Comparison of ENCODE assay signal across 29 mouse cellular contexts in genomic region chr17:31993354-31993753, GRCm38 (mm10). TPM values are rescaled to one million over a fixed set of nuclear protein-coding genes. Genes with fewer than 3 reads are reported as not detected.
A peak's percentile ranks its signal among the peaks of the same experiment; 100 is the strongest.
DNase-seq lines count a peak whose midpoint lies in the region; ATAC-seq and TF ChIP-seq lines count a peak whose summit lies in the region.
"Had no signal": no experiment of that assay in that cellular context is flagged by ENCODE, and none has a peak within 500 bp of the region (broad histone marks: within the 10 kb centered on the region; RNA-seq: fewer than 3 reads in every experiment).

No protein-coding gene starts in this region.

- peak; percentile 70 for ATAC-seq in intestine, embryonic 16.5 days
- no peak for ATAC-seq in hindbrain, embryonic 12.5 days (ENCODE audit: low FRiP score)
- ATAC-seq: activated CD4-positive, CD25-positive, alpha-beta regulatory T cell, adult 4 months; forebrain, embryonic 15.5 days; hindbrain, postnatal 0 days had no signal

- H3K4me1 ChIP-seq in bone marrow macrophage, adult 2 months (ENCODE audit: control insufficient read depth, insufficient read depth, low read length), result peaks cover 33% of the 10 kb centered on the region
- no peaks in the 10 kb centered on the region for H3K4me1 ChIP-seq in intestine, embryonic 16.5 days (ENCODE audit: control insufficient read depth, insufficient read depth, low read length)
- H3K4me1 ChIP-seq in thymus, adult 2 months (replicated peaks; ENCODE audit: control insufficient read depth, insufficient read depth, low read length), result no peaks in the 10 kb centered on the region
- no peaks in the 10 kb centered on the region for H3K4me1 ChIP-seq in hindbrain, embryonic 12.5 days
- H3K4me1 ChIP-seq: embryonic facial prominence, embryonic 12.5 days; embryonic facial prominence, embryonic 15.5 days; forebrain, embryonic 12.5 days; forebrain, embryonic 15.5 days; heart, embryonic 15.5 days; hindbrain, embryonic 10.5 days had no signal

- no peak for TF ChIP-seq POLR2A in bone marrow macrophage, adult 2 months (IDR thresholded peaks at IDR 0.05; ENCODE audit: borderline replicate concordance, low read depth, low read length)
- TF ChIP-seq POLR2A in thymus, adult 2 months (IDR thresholded peaks at IDR 0.05; ENCODE audit: control insufficient read depth, extremely low read depth, insufficient read depth, low read length, poor library complexity), result no peak

- WGBS in intestine, embryonic 16.5 days, result 59% methylated on average over 1 of the region's 1 CpGs
- 88% methylated on average over 1 of the region's 1 CpGs for WGBS in macrophage (ENCODE audit: missing documents)
- 100% methylated on average over 1 of the region's 1 CpGs for WGBS in thymus, adult 2 months
- WGBS in hindbrain, embryonic 12.5 days, result 87% methylated on average over 1 of the region's 1 CpGs

- no peak for DNase-seq in gastrocnemius, adult 2 months
- no peak for DNase-seq in gastrocnemius, adult 18-20 months (ENCODE audit: low spot score)
- DNase-seq in frontal cortex, postnatal 25 days (ENCODE audit: low spot score in 2 of 2), result no peak
- no peak for DNase-seq in thymus, adult 2 months
- DNase-seq: adrenal gland, adult 8-10 months; adrenal gland, postnatal 25 days; cerebellum, adult 18-20 months; cerebellum, adult 9-11 months; cerebellum, postnatal 25 days; gastrocnemius, postnatal 25 days; heart, adult 18-20 months; heart, postnatal 10 days; heart, postnatal 36 days had no signal

- H3K36me3 ChIP-seq in intestine, embryonic 16.5 days (ENCODE audit: control insufficient read depth, insufficient read depth, low read length), result no peaks in the 10 kb centered on the region
- no peaks in the 10 kb centered on the region for H3K36me3 ChIP-seq in macrophage (ENCODE audit: inconsistent target)
- no peaks in the 10 kb centered on the region for H3K36me3 ChIP-seq in thymus, adult 2 months (ENCODE audit: control insufficient read depth, insufficient read depth, low read length)
- H3K36me3 ChIP-seq in hindbrain, embryonic 12.5 days, result no peaks in the 10 kb centered on the region
- H3K36me3 ChIP-seq: embryonic facial prominence, embryonic 12.5 days; embryonic facial prominence, embryonic 15.5 days; forebrain, embryonic 12.5 days; forebrain, embryonic 15.5 days; heart, embryonic 12.5 days; heart, embryonic 15.5 days; hindbrain, embryonic 10.5 days had no signal

- no peaks in the 10 kb centered on the region for H3K79me2 ChIP-seq in macrophage (ENCODE audit: inconsistent target)

- no peaks in the 10 kb centered on the region for H3K9me3 ChIP-seq in intestine, embryonic 16.5 days (ENCODE audit: control insufficient read depth, low read length)
- no peaks in the 10 kb centered on the region for H3K9me3 ChIP-seq in hindbrain, embryonic 12.5 days (replicated peaks)
- H3K9me3 ChIP-seq: embryonic facial prominence, embryonic 12.5 days; embryonic facial prominence, embryonic 15.5 days; forebrain, embryonic 12.5 days; forebrain, embryonic 15.5 days; heart, embryonic 12.5 days; heart, embryonic 15.5 days; hindbrain, embryonic 10.5 days had no signal

- no peak for TF ChIP-seq CTCF in gastrocnemius, adult 2 months (IDR thresholded peaks at IDR 0.05)
- no peak for TF ChIP-seq CTCF in bone marrow macrophage, adult 2 months (IDR thresholded peaks at IDR 0.05; ENCODE audit: low read depth, low read length)
- TF ChIP-seq CTCF in thymus, adult 2 months (IDR thresholded peaks at IDR 0.05; ENCODE audit: borderline replicate concordance, control insufficient read depth, extremely low read depth, insufficient read depth, low read length, poor library complexity), result no peak

- no peak overlapping the region for H3K4me2 ChIP-seq in intestine, embryonic 16.5 days (ENCODE audit: low read depth, low read length)
- H3K4me2 ChIP-seq in hindbrain, embryonic 12.5 days (replicated peaks), result no peak overlapping the region
- H3K4me2 ChIP-seq: embryonic facial prominence, embryonic 12.5 days; embryonic facial prominence, embryonic 15.5 days; forebrain, embryonic 12.5 days; forebrain, embryonic 15.5 days; heart, embryonic 12.5 days; heart, embryonic 15.5 days; hindbrain, embryonic 14.5 days had no signal

- no peak overlapping the region for H3K9ac ChIP-seq in intestine, embryonic 16.5 days (ENCODE audit: low read depth, low read length)
- no peak overlapping the region for H3K9ac ChIP-seq in hindbrain, embryonic 12.5 days
- H3K9ac ChIP-seq: embryonic facial prominence, embryonic 12.5 days; embryonic facial prominence, embryonic 15.5 days; forebrain, embryonic 12.5 days; forebrain, embryonic 15.5 days; heart, embryonic 12.5 days; heart, embryonic 15.5 days; hindbrain, embryonic 14.5 days had no signal

- H3K27ac ChIP-seq in gastrocnemius, adult 2 months, result 0 out of 2 replicates have a peak overlapping the region, but pooled peaks have one; percentile 57
- peak overlapping the region; percentile 15; the same call in 1 of the 2 replicates for H3K27ac ChIP-seq in bone marrow macrophage, adult 2 months (ENCODE audit: insufficient read depth, low read depth, low read length)
- H3K27ac ChIP-seq in intestine, embryonic 16.5 days (ENCODE audit: low read length), result peak overlapping the region; percentile 46; the same call in 1 of the 2 replicates
- H3K27ac ChIP-seq in macrophage, result 0 out of 2 replicates have a peak overlapping the region, but pooled peaks have one; percentile 50
- no peak overlapping the region for H3K27ac ChIP-seq in thymus, adult 2 months (ENCODE audit: control insufficient read depth, insufficient read depth, low read length)
- no peak overlapping the region for H3K27ac ChIP-seq in hindbrain, embryonic 12.5 days
- H3K27ac ChIP-seq: embryonic facial prominence, embryonic 12.5 days; forebrain, embryonic 12.5 days; forebrain, embryonic 15.5 days; heart, embryonic 15.5 days; hindbrain, embryonic 10.5 days; hindbrain, embryonic 14.5 days; hindbrain, postnatal 0 days had no signal

- H3K27me3 ChIP-seq in intestine, embryonic 16.5 days (replicated peaks; ENCODE audit: control insufficient read depth, insufficient read depth, low read length), result no peaks in the 10 kb centered on the region
- H3K27me3 ChIP-seq in thymus, adult 2 months (ENCODE audit: control insufficient read depth, insufficient read depth, low read length), result no peaks in the 10 kb centered on the region
- no peaks in the 10 kb centered on the region for H3K27me3 ChIP-seq in hindbrain, embryonic 12.5 days
- H3K27me3 ChIP-seq: embryonic facial prominence, embryonic 12.5 days; embryonic facial prominence, embryonic 15.5 days; forebrain, embryonic 12.5 days; forebrain, embryonic 15.5 days; heart, embryonic 12.5 days; heart, embryonic 15.5 days had no signal

- intact Hi-C loops in gastrocnemius, adult 2 months (cut with DNase I), result no loop called here

- H3K4me3 ChIP-seq in gastrocnemius, adult 2 months, result no peak overlapping the region
- H3K4me3 ChIP-seq in bone marrow macrophage, adult 2 months (ENCODE audit: insufficient read depth, low read length), result no peak overlapping the region
- H3K4me3 ChIP-seq in intestine, embryonic 16.5 days (ENCODE audit: low read length), result no peak overlapping the region
- H3K4me3 ChIP-seq in macrophage (ENCODE audit: inconsistent target), result no peak overlapping the region
- no peak overlapping the region for H3K4me3 ChIP-seq in thymus, adult 2 months (ENCODE audit: control insufficient read depth, insufficient read depth, low read length)
- H3K4me3 ChIP-seq in hindbrain, embryonic 12.5 days, result no peak overlapping the region
- H3K4me3 ChIP-seq: embryonic facial prominence, embryonic 12.5 days; embryonic facial prominence, embryonic 15.5 days; erythroblast, embryonic 14.5 days; forebrain, embryonic 12.5 days; forebrain, embryonic 15.5 days; heart, embryonic 12.5 days; heart, embryonic 15.5 days; hindbrain, embryonic 10.5 days had no signal

RNA-seq across cellular contexts. Expression of gene Rrp1b, which starts 42.5 kb away (rescaled TPM):
- 1 to 10 TPM; 7.0 to 9.3 TPM for total RNA-seq in gastrocnemius, adult 2 months (2021)
- 1 to 10 TPM; 5.9 to 8.4 TPM for total RNA-seq in gastrocnemius, adult 18-20 months (2021)
- polyA plus RNA-seq in bone marrow macrophage, adult 2 months (2012; ENCODE audit: insufficient read depth, insufficient read length, missing spikeins), result 9.6 and 11.2 TPM in 2 replicates
- polyA plus RNA-seq in intestine, embryonic 16.5 days (2015; fragmentation: Nextera tagmentation; extraction: Ambion mirVana), result 41.2 and 49.5 TPM in 2 replicates
- 10 to 100 TPM in 20 of 26 experiments, 1 to 10 TPM in 6; 3.3 to 71.0 (median 25.1) TPM for total RNA-seq in macrophage (2018; cell fraction: chromatin; rRNA removed)
- total RNA-seq in macrophage (2018; cell fraction: cytosol; rRNA removed), result 1 to 10 TPM; 1.9 to 7.4 (median 4.5) TPM
- 10 to 100 TPM in 13 of 26 experiments, 1 to 10 TPM in 13; 2.3 to 56.6 (median 9.9) TPM for total RNA-seq in macrophage (2018; cell fraction: nucleus; rRNA removed)
- 4.0 to 12.0 TPM (median 7.3 TPM) in 3 replicates for polyA plus RNA-seq in macrophage (2018)
- 15.8 and 17.2 TPM in 2 replicates for polyA plus RNA-seq in thymus, adult 2 months (2012; rRNA removed)
- polyA plus RNA-seq in hindbrain, embryonic 12.5 days (2016; fragmentation: Nextera tagmentation; extraction: Ambion mirVana), result 44.7 and 45.4 TPM in 2 replicates

RNA-seq across cellular contexts. Expression of gene Hsf2bp, which starts 42.8 kb away (rescaled TPM):
- 1 to 10 TPM in 1 of 2 experiments, under 1 TPM in 1; 0.46 to 1.5 TPM for total RNA-seq in gastrocnemius, adult 2 months (2021)
- total RNA-seq in gastrocnemius, adult 18-20 months (2021), result under 1 TPM; 0.55 to 0.57 TPM
- 0.55 TPM in 1 of 2 replicates, not detected in the other for polyA plus RNA-seq in bone marrow macrophage, adult 2 months (2012; ENCODE audit: insufficient read depth, insufficient read length, missing spikeins)
- 0.15 and 0.53 TPM in 2 replicates for polyA plus RNA-seq in intestine, embryonic 16.5 days (2015; fragmentation: Nextera tagmentation; extraction: Ambion mirVana)
- total RNA-seq in macrophage (2018; cell fraction: chromatin; rRNA removed), result not detected
- total RNA-seq in macrophage (2018; cell fraction: cytosol; rRNA removed), result under 1 TPM in 7 of 26 experiments, not detected in 19; 0.07 to 0.38 (median 0.11) TPM
- total RNA-seq in macrophage (2018; cell fraction: nucleus; rRNA removed), result not detected
- not detected in 3 replicates for polyA plus RNA-seq in macrophage (2018)
- polyA plus RNA-seq in thymus, adult 2 months (2012; rRNA removed), result 0.32 and 0.54 TPM in 2 replicates
- polyA plus RNA-seq in hindbrain, embryonic 12.5 days (2016; fragmentation: Nextera tagmentation; extraction: Ambion mirVana), result 0.56 and 0.78 TPM in 2 replicates
- total RNA-seq: common myeloid progenitor, adult 5-6 weeks had no signal
- polyA plus RNA-seq: erythroblast, embryonic 14.5 days had no signal

Comparison
In these comparisons a context has a peak if more than half of its experiments do, and no peak if none do; other contexts are left out.
1. H3K27ac ChIP-seq: peak in gastrocnemius, adult 2 months (single experiment), bone marrow macrophage, adult 2 months (single experiment), intestine, embryonic 16.5 days (single experiment) and macrophage (single experiment); none in thymus, adult 2 months (single experiment) and hindbrain, embryonic 12.5 days (single experiment).